Mouse (Mus musculus) kidney, embryonic 14.5 days (tissue): Measurements from ENCODE around the gene Kcnk15. TPM values are rescaled to one million over a fixed set of nuclear protein-coding genes. Genes with fewer than 3 reads are reported as not detected.

Source experiments
- ATAC-seq: fragments of 200-750 bp; cut with Nextera tagmentation; 2 replicates; pipeline ENCODE4 v1.8.0; 2017; ENCODE audit warnings: moderate number of reproducible peaks, mild to moderate bottlenecking, moderate TSS enrichment, moderate library complexity; ENCODE audit not compliant: low FRiP score, low TSS enrichment
- H3K27ac ChIP-seq: fragments of 300-500 bp; sonication (generic); 2 replicates; pipeline ENCODE4 v1.5.1; 2014; ENCODE audit warnings: low read depth, mild to moderate bottlenecking, low read length, moderate library complexity, mixed read lengths
- H3K27me3 ChIP-seq: fragments of 300-500 bp; sonication (generic); 2 replicates; pipeline ENCODE4 v1.6.1; 2014; ENCODE audit warnings: mild to moderate bottlenecking, low read length; ENCODE audit not compliant: control insufficient read depth, insufficient read depth
- H3K36me3 ChIP-seq: fragments of 300-500 bp; sonication (generic); 2 replicates; pipeline ENCODE4 v1.6.1; 2014; ENCODE audit warnings: low read length, mixed read lengths; ENCODE audit not compliant: control insufficient read depth, insufficient read depth
- H3K4me1 ChIP-seq: fragments of 300-500 bp; sonication (generic); 2 replicates; pipeline ENCODE4 v1.6.1; 2014; ENCODE audit warnings: low read length, mixed read lengths; ENCODE audit not compliant: control insufficient read depth, insufficient read depth
- H3K4me2 ChIP-seq: fragments of 300-500 bp; sonication (generic); replicated peaks from 2 replicates; pipeline ENCODE4 v1.6.1; 2014; ENCODE audit warnings: low read depth, mild to moderate bottlenecking, low read length
- H3K4me3 ChIP-seq: fragments of 300-500 bp; sonication (generic); 2 replicates; pipeline ENCODE4 v1.5.1; 2014; ENCODE audit warnings: mild to moderate bottlenecking, low read length
- H3K9ac ChIP-seq: fragments of 300-500 bp; sonication (generic); 2 replicates; pipeline ENCODE4 v1.6.1; 2014; ENCODE audit warnings: low read depth, mild to moderate bottlenecking, low read length, moderate library complexity
- H3K9me3 ChIP-seq: fragments of 300-500 bp; sonication (generic); 2 replicates; pipeline ENCODE4 v1.6.1; 2016; ENCODE audit warnings: low read length; ENCODE audit not compliant: control insufficient read depth
- WGBS: fragments of 180-500 bp; shearing (Covaris S2); extraction: QIAGEN DNeasy Blood & Tissue Kit; methylation state at CpG from one replicate; pipeline ENCODE4 v1.1.7; 2014; 5-methylcytosine and 5-hydroxymethylcytosine counted together
- polyA plus RNA-seq: library from polyadenylated mRNA; unstranded; fragments of >200 nt; fragmentation: Nextera tagmentation; extraction: Ambion mirVana; gene quantifications from 2 replicates; pipeline ENCODE4 v1.2.1, GENCODE M21; 2014

Kcnk15 gene
- polyA plus RNA-seq, 1 experiment from 2014 or later: not detected

- Histone ChIP-seq H3K9me3 (no peaks in the 10 kb centered on the region), H3K27ac (no peak overlapping the region), H3K36me3 (no peaks in the 10 kb centered on the region), H3K4me3 (no peak overlapping the region), H3K4me2 (no peak overlapping the region), H3K9ac (no peak overlapping the region), H3K27me3 (0 out of 2 replicates have a peak, but pooled peaks cover 2% of the 10 kb centered on the region), H3K4me1 (peaks cover 3% of the 10 kb centered on the region; the same call in 1 of the 2 replicates)
- WGBS: 73% methylated on average over 1 of the region's 1 CpGs
- ATAC-seq: no peak
These were observed 27.6 kb upstream of the Kcnk15 start for GRCm38 (mm10) chr2:163825861-163826260.

GRCm38 (mm10) chr2:163826494-163826893 is 27.0 kb upstream of the Kcnk15 start:
- Histone ChIP-seq H3K27me3 (0 out of 2 replicates have a peak, but pooled peaks cover under 1% of the 10 kb centered on the region), H3K4me3 (no peak overlapping the region), H3K4me2 (no peak overlapping the region), H3K9me3 (no peaks in the 10 kb centered on the region), H3K9ac (no peak overlapping the region), H3K4me1 (peaks cover 3% of the 10 kb centered on the region; the same call in 1 of the 2 replicates), H3K36me3 (no peaks in the 10 kb centered on the region), H3K27ac (no peak overlapping the region)
- no peak for ATAC-seq
- WGBS: 76% methylated on average over 5 of the region's 5 CpGs

- H3K4me2 ChIP-seq: no peak overlapping the region
- H3K27ac ChIP-seq: no peak overlapping the region
- H3K27me3 ChIP-seq: no peaks in the 10 kb centered on the region
- no peak for ATAC-seq
- H3K36me3 ChIP-seq: no peaks in the 10 kb centered on the region
- H3K4me3 ChIP-seq: no peak overlapping the region
- no peaks in the 10 kb centered on the region for H3K4me1 ChIP-seq
- 54% methylated on average over 1 of the region's 1 CpGs for WGBS
- H3K9ac ChIP-seq: no peak overlapping the region
- H3K9me3 ChIP-seq: no peaks in the 10 kb centered on the region
These were observed 22.3 kb upstream of the Kcnk15 start for GRCm38 (mm10) chr2:163831163-163831562.

- no peak overlapping the region for H3K27ac ChIP-seq
- H3K4me2 ChIP-seq: no peak overlapping the region
- H3K36me3 ChIP-seq: no peaks in the 10 kb centered on the region
- H3K9me3 ChIP-seq: no peaks in the 10 kb centered on the region
- H3K27me3 ChIP-seq: no peaks in the 10 kb centered on the region
- ATAC-seq: no peak
- no peaks in the 10 kb centered on the region for H3K4me1 ChIP-seq
- no peak overlapping the region for H3K4me3 ChIP-seq
- 30% methylated on average over 9 of the region's 9 CpGs for WGBS
- no peak overlapping the region for H3K9ac ChIP-seq
These were observed 15.4 kb upstream of the Kcnk15 start for GRCm38 (mm10) chr2:163838043-163838442.

GRCm38 (mm10) chr2:163839519-163839918 is 13.9 kb upstream of the Kcnk15 start:
- Histone ChIP-seq H3K9ac (no peak overlapping the region), H3K36me3 (no peaks in the 10 kb centered on the region), H3K4me2 (no peak overlapping the region), H3K4me3 (no peak overlapping the region), H3K27ac (no peak overlapping the region), H3K27me3 (no peaks in the 10 kb centered on the region), H3K9me3 (no peaks in the 10 kb centered on the region), H3K4me1 (no peaks in the 10 kb centered on the region)
- no peak for ATAC-seq
- 73% methylated on average over 6 of the region's 6 CpGs for WGBS

- no peak overlapping the region for H3K9ac ChIP-seq
- no peak overlapping the region for H3K27ac ChIP-seq
- no peaks in the 10 kb centered on the region for H3K9me3 ChIP-seq
- ATAC-seq: no peak
- no peak overlapping the region for H3K4me3 ChIP-seq
- H3K27me3 ChIP-seq: no peaks in the 10 kb centered on the region
- WGBS: 57% methylated on average over 4 of the region's 4 CpGs
- no peaks in the 10 kb centered on the region for H3K36me3 ChIP-seq
- H3K4me2 ChIP-seq: no peak overlapping the region
- no peaks in the 10 kb centered on the region for H3K4me1 ChIP-seq
These were observed 11.4 kb upstream of the Kcnk15 start for GRCm38 (mm10) chr2:163842043-163842442.

- H3K27ac ChIP-seq: no peak overlapping the region
- H3K27me3 ChIP-seq: peaks cover 67% of the 10 kb centered on the region
- H3K36me3 ChIP-seq: no peaks in the 10 kb centered on the region
- no peak overlapping the region for H3K9ac ChIP-seq
- no peak for ATAC-seq
- H3K4me2 ChIP-seq: no peak overlapping the region
- no peak overlapping the region for H3K4me3 ChIP-seq
- 77% methylated on average over 6 of the region's 6 CpGs for WGBS
- no peaks in the 10 kb centered on the region for H3K4me1 ChIP-seq
- no peaks in the 10 kb centered on the region for H3K9me3 ChIP-seq
These were observed 3.8 kb downstream of the Kcnk15 start for GRCm38 (mm10) chr2:163857233-163857632.

- peak overlapping the region; percentile 19; the same call in 1 of the 2 replicates for H3K4me2 ChIP-seq
- peaks cover 56% of the 10 kb centered on the region for H3K27me3 ChIP-seq
- no peaks in the 10 kb centered on the region for H3K9me3 ChIP-seq
- no peak overlapping the region for H3K27ac ChIP-seq
- H3K36me3 ChIP-seq: no peaks in the 10 kb centered on the region
- 14% methylated on average over 50 of the region's 50 CpGs for WGBS
- no peaks in the 10 kb centered on the region for H3K4me1 ChIP-seq
- 0 out of 2 replicates have a peak overlapping the region, but pooled peaks have one; percentile 11 for H3K4me3 ChIP-seq
- ATAC-seq: peak; percentile 41; the same call in 1 of the 2 replicates
- no peak overlapping the region for H3K9ac ChIP-seq
These were observed 5.0 kb downstream of the Kcnk15 start for GRCm38 (mm10) chr2:163858254-163858947.

- H3K4me2 ChIP-seq: no peak overlapping the region
- H3K27me3 ChIP-seq: peaks cover 3% of the 10 kb centered on the region; the same call in 1 of the 2 replicates
- H3K4me3 ChIP-seq: no peak overlapping the region
- no peaks in the 10 kb centered on the region for H3K4me1 ChIP-seq
- no peak overlapping the region for H3K9ac ChIP-seq
- H3K36me3 ChIP-seq: no peaks in the 10 kb centered on the region
- no peak overlapping the region for H3K27ac ChIP-seq
- WGBS: 92% methylated on average over 5 of the region's 5 CpGs
- H3K9me3 ChIP-seq: no peaks in the 10 kb centered on the region
- no peak for ATAC-seq
These were observed 11.9 kb downstream of the Kcnk15 start for GRCm38 (mm10) chr2:163865311-163865710.
